Mouse (Mus musculus): ENCODE data around the gene Stx8.

- no peak for TF ChIP-seq USF2 (IDR thresholded peaks at IDR 0.05; ENCODE audit: borderline replicate concordance in 1 of 2, insufficient read depth in 1 of 2, low read depth in 1 of 2, low read length in 2 of 2)
- no peak for TF ChIP-seq CTCF (IDR thresholded peaks at IDR 0.05 in 2 of 3, conservative IDR thresholded peaks at IDR 0.05 in 1 of 3; ENCODE audit: control insufficient read depth in 1 of 3, insufficient read depth in 1 of 3, low read depth in 2 of 3, low read length in 3 of 3, poor library complexity in 1 of 3, severe bottlenecking in 1 of 3)
- TF ChIP-seq MAFK (IDR thresholded peaks at IDR 0.05; ENCODE audit: borderline replicate concordance, low read depth, low read length), result no peak
- TF ChIP-seq NRF1 (IDR thresholded peaks at IDR 0.05; ENCODE audit: insufficient read depth, low read depth, low read length, poor library complexity, severe bottlenecking), result no peak
- TF ChIP-seq GATA1 (IDR thresholded peaks at IDR 0.05; ENCODE audit: low read depth, low read length), result no peak
Observed at GRCm38 (mm10) chr11:68146456-68146851, 180.5 kb downstream of the Stx8 start.
